In the genomic region with DNA sequence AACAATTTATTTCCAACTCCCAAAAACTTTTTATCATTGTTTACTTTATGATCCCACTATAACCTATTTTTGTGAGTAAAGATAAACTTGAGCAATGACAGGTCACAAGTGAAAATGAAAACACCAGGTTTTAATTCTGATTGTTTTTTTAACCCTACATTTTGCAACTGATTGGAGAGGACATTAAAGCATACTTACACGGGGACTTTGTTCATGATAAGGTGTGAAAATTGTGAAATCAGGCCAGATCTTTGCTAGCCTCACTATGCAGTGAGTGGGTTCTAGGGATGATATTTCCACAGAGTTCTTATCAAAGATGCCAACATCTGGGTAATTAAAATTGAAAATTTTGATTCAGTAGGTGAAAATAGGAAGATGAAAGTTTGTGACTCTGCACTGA, we compare ENCODE assay signal across 23 mouse cellular contexts. TPM values are rescaled to one million over a fixed set of nuclear protein-coding genes. Genes with fewer than 3 reads are reported as not detected.
DNase-seq lines count a peak whose midpoint lies in the region; ATAC-seq and TF ChIP-seq lines count a peak whose summit lies in the region.
"Had no signal": no experiment of that assay in that cellular context is flagged by ENCODE, and none has a peak within 500 bp of the region (broad histone marks: within the 10 kb centered on the region; RNA-seq: fewer than 3 reads in every experiment).

No protein-coding gene starts in this region.

- H3K4me1 ChIP-seq in liver, adult 2 months (ENCODE audit: control insufficient read depth, insufficient read depth, low read length): peaks cover 34% of the 10 kb centered on the region
- no peaks in the 10 kb centered on the region for H3K4me1 ChIP-seq in liver, postnatal 0 days (ENCODE audit: insufficient read depth)
- H3K4me1 ChIP-seq in liver, embryonic 12.5 days: no peaks in the 10 kb centered on the region

- peak overlapping the region; percentile 17; the same call in 1 of the 2 replicates for H3K27ac ChIP-seq in liver, adult 2 months (replicated peaks; ENCODE audit: insufficient read depth, low read depth, low read length)
- peak overlapping the region; percentile 93; the same call in 1 of the 2 replicates for H3K27ac ChIP-seq in liver, postnatal 0 days (ENCODE audit: low read depth)
- H3K27ac ChIP-seq in liver, embryonic 12.5 days: no peak overlapping the region

- H3K79me2 ChIP-seq in liver, adult 2 months (ENCODE audit: control insufficient read depth, insufficient read depth, low read length): peaks cover 8% of the 10 kb centered on the region; the same call in 1 of the 2 replicates
- no peaks in the 10 kb centered on the region for H3K79me2 ChIP-seq in C2C12 (ENCODE audit: control insufficient read depth, insufficient read depth)

- H3K9me3 ChIP-seq in liver, postnatal 0 days (ENCODE audit: low read length): no peaks in the 10 kb centered on the region
- no peaks in the 10 kb centered on the region for H3K9me3 ChIP-seq in liver, embryonic 12.5 days (replicated peaks)
- H3K9me3 ChIP-seq: G1E had no signal

- H3K9ac ChIP-seq in liver, adult 2 months (ENCODE audit: low read depth, low read length): no peak overlapping the region
- no peak overlapping the region for H3K9ac ChIP-seq in liver, postnatal 0 days (replicated peaks)
- H3K9ac ChIP-seq in liver, embryonic 12.5 days: no peak overlapping the region

- no peak for TF ChIP-seq POLR2A in liver, adult 2 months (IDR thresholded peaks at IDR 0.05; ENCODE audit: extremely low read depth, insufficient read depth, low read length)

- 0 out of 2 replicates have a peak, but pooled peaks have one; percentile 25 for ATAC-seq in liver, postnatal 0 days
- ATAC-seq in liver, embryonic 12.5 days: no peak
- ATAC-seq: activated CD4-positive, CD25-positive, alpha-beta regulatory T cell, adult 4 months; CD4-positive, CD25-positive, alpha-beta regulatory T cell, adult 4 months; Patski had no signal

- no peaks in the 10 kb centered on the region for H3K79me3 ChIP-seq in C2C12 (ENCODE audit: low read depth)

- no peak for TF ChIP-seq CTCF in liver, adult 2 months (IDR thresholded peaks at IDR 0.05; ENCODE audit: low read depth, low read length)
- no peak for TF ChIP-seq CTCF in liver, postnatal 0 days (IDR thresholded peaks at IDR 0.05; ENCODE audit: low read depth)
- no peak for TF ChIP-seq CTCF in C2C12 (IDR thresholded peaks at IDR 0.05; ENCODE audit: control insufficient read depth, insufficient read depth, insufficient read length)

- peak; percentile 91 for DNase-seq in liver, adult 2 months (ENCODE audit: extremely low read depth, low read depth, low spot score)
- DNase-seq in liver: no peak
- DNase-seq in liver, postnatal 0 days: no peak
- no peak for DNase-seq in thymus, postnatal 4 days
- DNase-seq: adrenal gland, adult 2 months; adrenal gland, adult 8-10 months; adrenal gland, postnatal 10 days; adrenal gland, postnatal 14 days; adrenal gland, postnatal 25 days; adrenal gland, postnatal 36 days; B cell, adult 2 months; cerebellum, adult 11 months; cerebellum, adult 11-12 months; cerebellum, adult 18-20 months; cerebellum, adult 2 months had no signal

- 15% methylated on average over 1 of the region's 1 CpGs for WGBS in liver, adult 2 months
- WGBS in liver, postnatal 0 days (ENCODE audit: insufficient replicate concordance): 47% methylated on average over 1 of the region's 1 CpGs
- WGBS in liver, embryonic 12.5 days (ENCODE audit: insufficient replicate concordance): 57% methylated on average over 1 of the region's 1 CpGs

- no peak for TF ChIP-seq EP300 in liver, postnatal 0 days (IDR thresholded peaks at IDR 0.05; ENCODE audit: low read depth)

- no peaks in the 10 kb centered on the region for H3K27me3 ChIP-seq in liver, adult 2 months (ENCODE audit: control insufficient read depth, insufficient read depth, low read length)
- no peaks in the 10 kb centered on the region for H3K27me3 ChIP-seq in liver, postnatal 0 days (ENCODE audit: insufficient read depth, low read length)
- H3K27me3 ChIP-seq in liver, embryonic 12.5 days (replicated peaks): no peaks in the 10 kb centered on the region
- no peaks in the 10 kb centered on the region for H3K27me3 ChIP-seq in C2C12 (ENCODE audit: control insufficient read depth, insufficient read depth, insufficient read length)
- H3K27me3 ChIP-seq: CH12.LX had no signal

- H3K36me3 ChIP-seq in liver, adult 2 months (ENCODE audit: control insufficient read depth, insufficient read depth, low read length): peaks cover 5% of the 10 kb centered on the region; the same call in 1 of the 2 replicates
- H3K36me3 ChIP-seq in liver, postnatal 0 days (replicated peaks; ENCODE audit: insufficient read depth, low read length): no peaks in the 10 kb centered on the region
- no peaks in the 10 kb centered on the region for H3K36me3 ChIP-seq in liver, embryonic 12.5 days
- no peaks in the 10 kb centered on the region for H3K36me3 ChIP-seq in C2C12 (ENCODE audit: control insufficient read depth, insufficient read depth)
- H3K36me3 ChIP-seq: G1E had no signal

- no peak overlapping the region for H3K4me3 ChIP-seq in liver, adult 2 months (ENCODE audit: insufficient read depth, low read depth, low read length)
- H3K4me3 ChIP-seq in liver, postnatal 0 days (ENCODE audit: low read depth, low read length): no peak overlapping the region
- no peak overlapping the region for H3K4me3 ChIP-seq in liver, embryonic 12.5 days
- no peak overlapping the region for H3K4me3 ChIP-seq in C2C12 (ENCODE audit: insufficient read depth, poor library complexity, severe bottlenecking)

- no peak overlapping the region for H3K4me2 ChIP-seq in liver, postnatal 0 days (ENCODE audit: low read depth, low read length)
- H3K4me2 ChIP-seq in liver, embryonic 12.5 days: no peak overlapping the region

- no peak overlapping the region for H3ac ChIP-seq in C2C12 (ENCODE audit: control insufficient read depth, insufficient read length, low read depth)

TF ChIP-seq in C2C12, 6 proteins besides CTCF, POLR2A, EP300 and RAD21:
- TF ChIP-seq MYOD1 (IDR thresholded peaks at IDR 0.05; ENCODE audit: control insufficient read depth, insufficient read length, low read depth) (no peak), FOSL1 (IDR thresholded peaks at IDR 0.05; ENCODE audit: insufficient read depth, low read length, poor library complexity, severe bottlenecking) (no peak), USF1 (IDR thresholded peaks at IDR 0.05; ENCODE audit: low read depth) (no peak), CEBPB (IDR thresholded peaks at IDR 0.05; ENCODE audit: low read depth) (peak; percentile 52), MAX (IDR thresholded peaks at IDR 0.05) (no peak), MYOG (IDR thresholded peaks at IDR 0.05; ENCODE audit: control insufficient read depth, extremely low read depth, insufficient read length) (no peak)

RNA-seq across cellular contexts. Expression of a gene that starts 56.6 kb away (rescaled TPM):
- total RNA-seq in liver, adult 2 months (2014; rRNA removed): 3,703 and 3,713 TPM in 2 replicates
- polyA plus RNA-seq in liver, adult 2 months (2012; rRNA removed): 469 and 490 TPM in 2 replicates
- 178 and 219 TPM in 2 replicates for polyA plus RNA-seq in liver, postnatal 0 days (2015; fragmentation: Nextera tagmentation; extraction: Ambion mirVana)
- 64.5 and 69.2 TPM in 2 replicates for polyA plus RNA-seq in liver, embryonic 12.5 days (2016; fragmentation: Nextera tagmentation; extraction: Ambion mirVana)
- 0.07 TPM for polyA plus RNA-seq in C2C12 (2012; fragmentation: generic; extraction: Trizol)
- total RNA-seq: CH12.LX, MEL had no signal
- polyA plus RNA-seq: G1E had no signal

Comparison
In these comparisons a context has a peak if more than half of its experiments do, and no peak if none do; other contexts are left out.
1. RNA of a gene that starts 56.6 kb away (polyA plus RNA-seq): 469 to 490 TPM in liver, adult 2 months, 178 to 219 TPM in liver, postnatal 0 days and 64.5 to 69.2 TPM in liver, embryonic 12.5 days; 0.07 TPM in C2C12 (single experiment); every median in the first group is over 10 times any median in the second.